Mouse (Mus musculus) cerebellum, postnatal 10 days (tissue): ENCODE measurements at regions not wholly inside any gene's neighbourhood (a gene's known extent, or its start where the extent isn't known, plus 50 kb on each side); places are given as distances from the start of the nearest gene placed in this dataset.

Experiments
- DNase-seq, 2 experiments: peaks; one replicate each; pipeline ENCODE4 v3.0.0; 2021; ENCODE audit warnings: mixed read lengths in 2 of 2

- DNase-seq: no peak
These were observed 292.2 kb upstream of the Large1 start for GRCm38 (mm10) chr8:73645582-73645981.

- no peak for DNase-seq
These were observed 273.5 kb upstream of the Large1 start for GRCm38 (mm10) chr8:73626798-73627197.

- DNase-seq: peak in 1 of 2 experiments; percentile 1
These were observed 265.6 kb upstream of the Large1 start for GRCm38 (mm10) chr8:73618946-73619345.

- no peak for DNase-seq
These were observed 261.3 kb upstream of the Large1 start for GRCm38 (mm10) chr8:73614631-73615030.

GRCm38 (mm10) chr8:73614106-73614505 is 260.8 kb upstream of the Large1 start:
- DNase-seq: no peak

- no peak for DNase-seq
These were observed 258.2 kb upstream of the Large1 start for GRCm38 (mm10) chr8:73611583-73611982.

GRCm38 (mm10) chr8:73570599-73570998 is 217.3 kb upstream of the Large1 start:
- no peak for DNase-seq

GRCm38 (mm10) chr8:73569963-73570362 is 216.6 kb upstream of the Large1 start:
- no peak for DNase-seq
